Mouse (Mus musculus): ENCODE results near the gene Rwdd2b. TPM values are rescaled to one million over a fixed set of nuclear protein-coding genes. Genes with fewer than 3 reads are reported as not detected.

The Rwdd2b gene
- polyA plus RNA-seq, 1 experiment from 2014 or later = 7.7 TPM

DNA sequence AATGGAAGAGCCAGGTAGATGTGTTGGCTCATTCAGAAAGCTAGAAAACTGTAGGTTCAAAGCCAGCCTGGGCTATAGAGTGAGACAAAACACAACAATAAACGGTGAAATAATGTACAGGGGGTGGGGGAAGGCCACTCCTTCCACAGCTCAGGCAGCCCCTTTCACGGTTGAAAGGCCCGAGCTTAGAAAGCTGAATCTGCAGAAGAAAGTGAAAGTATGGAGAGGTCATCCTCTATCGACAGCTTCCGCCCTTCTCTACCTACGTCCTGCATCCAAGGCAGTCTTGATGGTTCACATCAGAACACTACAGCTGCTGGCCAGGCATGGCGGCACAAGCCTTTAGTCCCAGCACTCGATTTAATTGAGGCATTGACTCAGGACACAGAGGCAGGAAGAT lies 1.7 kb downstream of the Rwdd2b start:
- 92% methylated on average over 6 of the region's 8 CpGs for WGBS (ENCODE audit: missing documents)
- Histone ChIP-seq H3K4me3 (ENCODE audit: inconsistent target) (no peak overlapping the region), H3K36me3 (ENCODE audit: inconsistent target) (no peaks in the 10 kb centered on the region), H3K79me2 (ENCODE audit: inconsistent target) (no peaks in the 10 kb centered on the region; the same call in 1 of the 2 replicates), H3K27ac (no peak overlapping the region)

DNA sequence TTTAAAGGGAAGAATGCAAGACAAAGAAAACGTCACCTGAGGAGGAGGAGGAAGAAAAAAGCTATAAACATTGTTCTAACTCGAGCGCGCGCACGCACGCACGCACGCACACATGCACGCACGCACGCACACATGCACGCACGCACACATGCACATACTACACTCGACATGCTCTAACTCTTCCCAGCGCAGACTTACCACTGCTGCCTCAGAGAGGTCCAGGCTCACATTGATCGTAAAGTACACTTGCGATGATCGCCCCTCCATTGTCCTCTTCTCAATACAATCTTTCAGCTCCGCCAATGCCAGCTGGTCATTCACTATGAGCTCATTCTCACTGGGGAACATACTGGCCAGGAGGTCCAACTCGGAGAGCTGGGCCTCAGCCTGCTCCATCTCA lies 3.3 kb downstream of the Rwdd2b start:
- Histone ChIP-seq H3K36me3 (ENCODE audit: inconsistent target) (no peaks in the 10 kb centered on the region), H3K27ac (no peak overlapping the region), H3K79me2 (ENCODE audit: inconsistent target) (peaks cover 2% of the 10 kb centered on the region), H3K4me3 (ENCODE audit: inconsistent target) (no peak overlapping the region)
- WGBS (ENCODE audit: missing documents) = 94% methylated on average over 21 of the region's 21 CpGs

DNA sequence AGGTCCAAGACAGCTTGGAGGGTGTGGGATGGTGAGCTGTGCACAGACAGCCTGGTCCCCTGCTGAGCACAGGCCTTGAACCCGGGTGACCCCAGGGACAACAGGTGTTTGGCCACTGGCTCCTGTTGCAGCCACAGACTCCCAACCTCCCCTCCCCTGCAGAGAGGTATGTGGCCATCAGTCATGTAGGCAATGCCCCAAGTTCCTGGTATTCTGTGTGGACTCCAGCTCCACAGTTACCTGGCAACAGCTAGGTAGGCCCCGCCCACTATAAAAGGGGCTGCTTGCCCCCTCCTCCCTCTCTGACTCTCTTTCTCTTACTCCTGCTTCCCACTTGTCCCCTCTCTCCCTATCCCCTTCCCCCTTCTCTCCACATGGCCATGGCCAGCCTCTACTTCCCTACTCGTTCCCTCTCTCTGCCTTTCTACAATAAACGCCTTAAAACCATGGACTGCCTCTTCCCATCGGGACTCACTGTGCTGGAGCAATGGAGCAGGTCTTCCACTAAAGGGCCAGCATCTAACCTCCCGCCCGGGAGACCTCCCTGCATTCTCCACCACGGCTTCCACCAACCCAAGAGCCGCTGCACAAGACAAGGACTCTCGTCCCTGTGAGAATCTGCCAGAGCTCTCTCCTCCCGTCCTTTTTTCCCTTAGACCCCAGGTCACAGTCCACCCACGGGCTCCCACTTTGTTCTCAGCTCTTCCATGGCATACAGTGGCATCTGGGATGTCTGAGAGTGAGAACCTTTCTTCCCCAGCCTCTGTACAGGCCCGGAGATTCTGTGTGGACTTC lies 4.8 kb downstream of the Rwdd2b start:
- WGBS (ENCODE audit: missing documents) = 91% methylated on average over 13 of the region's 13 CpGs
- no peaks in the 10 kb centered on the region for H3K36me3 ChIP-seq (ENCODE audit: inconsistent target)
- H3K27ac ChIP-seq = no peak overlapping the region
- H3K4me3 ChIP-seq (ENCODE audit: inconsistent target) = no peak overlapping the region
- peaks cover 17% of the 10 kb centered on the region for H3K79me2 ChIP-seq (ENCODE audit: inconsistent target)

DNA sequence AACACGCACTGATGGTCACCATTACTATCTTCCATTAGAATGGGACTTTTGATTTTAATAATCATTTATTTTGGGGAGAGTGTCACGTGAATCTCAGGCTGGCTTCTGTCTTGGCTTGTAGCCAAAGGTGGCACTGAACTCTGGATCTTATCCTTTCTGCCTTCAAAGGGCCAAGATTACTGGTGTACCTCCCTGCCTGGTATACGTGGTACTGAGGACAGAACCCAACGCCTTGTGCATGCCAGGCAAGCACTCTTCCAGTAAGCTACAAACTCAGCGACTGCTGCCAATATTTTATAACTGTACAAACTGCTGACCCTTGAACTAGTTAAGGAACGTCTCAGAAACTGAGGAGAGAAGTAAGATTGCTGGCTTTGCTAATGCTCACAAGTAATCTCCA lies 5.4 kb downstream of the Rwdd2b start:
- H3K79me2 ChIP-seq (ENCODE audit: inconsistent target) = peaks cover 23% of the 10 kb centered on the region
- H3K4me3 ChIP-seq (ENCODE audit: inconsistent target) = no peak overlapping the region
- H3K27ac ChIP-seq = no peak overlapping the region
- H3K36me3 ChIP-seq (ENCODE audit: inconsistent target) = no peaks in the 10 kb centered on the region
- 92% methylated on average over 6 of the region's 6 CpGs for WGBS (ENCODE audit: missing documents)

DNA sequence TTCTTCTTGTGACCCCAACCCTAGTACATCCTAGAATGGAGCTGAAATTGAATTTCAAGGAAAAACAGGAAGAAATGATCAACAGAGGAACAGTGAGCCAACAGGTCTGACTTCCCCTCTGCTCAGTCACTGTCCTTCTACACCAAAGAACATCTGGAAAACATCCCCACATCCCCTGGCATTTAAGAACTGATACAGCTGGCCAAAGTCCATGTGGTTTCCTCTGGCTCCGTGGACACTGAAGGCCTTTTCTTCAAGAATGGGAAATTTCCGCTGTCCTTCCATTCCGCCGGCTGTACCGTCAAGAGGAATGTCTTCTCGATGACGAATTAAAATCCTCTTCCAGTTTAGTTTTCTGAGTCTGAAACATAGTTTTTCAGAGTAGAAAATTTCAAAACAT lies 6.1 kb downstream of the Rwdd2b start:
- no peak overlapping the region for H3K4me3 ChIP-seq (ENCODE audit: inconsistent target)
- H3K36me3 ChIP-seq (ENCODE audit: inconsistent target) = no peaks in the 10 kb centered on the region
- no peak overlapping the region for H3K27ac ChIP-seq
- 91% methylated on average over 6 of the region's 7 CpGs for WGBS (ENCODE audit: missing documents)
- peaks cover 30% of the 10 kb centered on the region for H3K79me2 ChIP-seq (ENCODE audit: inconsistent target)

DNA sequence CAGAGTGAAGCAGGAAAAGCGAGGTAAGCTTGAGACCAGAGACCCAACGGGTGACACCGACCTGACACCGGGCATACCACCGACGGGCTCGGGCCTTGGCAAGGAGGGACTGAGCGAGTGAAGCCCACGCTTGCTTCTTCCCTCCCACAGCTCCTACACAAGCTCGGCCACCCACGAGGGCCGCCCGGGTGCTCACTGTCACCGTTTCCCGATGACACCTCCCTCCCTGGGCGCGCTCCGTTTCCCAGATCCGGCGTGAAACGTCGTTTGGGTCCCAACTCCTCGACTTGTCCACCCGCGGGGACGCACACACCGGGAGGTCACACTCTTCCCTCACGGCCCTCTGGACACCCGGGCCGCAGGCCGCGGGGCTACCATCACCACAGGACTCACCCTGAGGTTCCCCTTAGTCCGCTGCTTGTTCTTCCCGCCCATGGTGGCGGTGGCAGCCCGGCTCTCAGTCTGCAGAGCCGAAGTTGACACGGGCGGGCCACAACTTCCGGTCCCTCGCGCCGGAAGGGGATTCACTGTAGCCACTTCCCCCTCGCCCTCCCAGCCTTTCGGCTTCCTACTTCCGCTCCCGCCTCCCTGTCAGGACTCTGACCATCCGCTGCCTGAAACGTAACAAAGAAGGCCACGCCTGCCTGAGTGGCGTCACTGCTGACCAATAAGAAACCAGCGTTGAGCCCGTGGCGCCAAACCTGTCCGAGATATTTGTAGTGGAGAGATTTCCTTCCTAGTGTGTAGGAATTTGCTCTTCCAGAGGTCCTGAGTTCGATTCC lies 8.1 kb downstream of the Rwdd2b start, which contains the start of gene Ltn1:
TSS of gene Ltn1 (minus strand) at position 580 of the 782 bp plus-strand sequence.
- peaks cover 51% of the 10 kb centered on the region for H3K79me2 ChIP-seq (ENCODE audit: inconsistent target)
- peak within 1 kb of the TSS; percentile 35 for H3K27ac ChIP-seq
- H3K36me3 ChIP-seq (ENCODE audit: inconsistent target) = peaks cover 5% of the 10 kb centered on the region; the same call in 1 of the 2 replicates
- peak within 1 kb of the TSS; percentile 85 for H3K4me3 ChIP-seq (ENCODE audit: inconsistent target)
- WGBS (ENCODE audit: missing documents) = 1% methylated on average over 49 of the region's 56 CpGs

DNA sequence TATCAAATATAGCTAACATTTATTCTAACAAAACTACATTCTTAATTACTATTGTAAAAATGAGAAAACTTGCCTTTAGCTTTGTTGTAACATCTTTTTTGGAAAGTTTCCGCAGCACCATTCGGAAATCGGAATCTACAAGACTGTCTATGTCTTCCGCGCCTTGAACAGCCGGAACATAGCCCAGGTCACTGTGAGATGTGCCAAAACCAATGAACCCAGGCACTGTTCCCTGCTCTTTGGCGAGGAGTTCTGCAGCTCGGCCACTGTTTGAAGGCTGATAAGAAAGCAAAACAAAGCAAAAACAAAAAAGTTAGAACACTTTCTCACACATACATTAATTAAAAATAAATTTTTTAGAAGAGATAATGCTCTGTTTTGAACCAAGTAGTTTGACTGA lies 12.9 kb downstream of the Rwdd2b start:
- WGBS (ENCODE audit: missing documents) = 95% methylated on average over 8 of the region's 8 CpGs
- peaks cover 44% of the 10 kb centered on the region for H3K36me3 ChIP-seq (ENCODE audit: inconsistent target)
- no peak overlapping the region for H3K27ac ChIP-seq
- H3K4me3 ChIP-seq (ENCODE audit: inconsistent target) = no peak overlapping the region
- peaks cover 57% of the 10 kb centered on the region for H3K79me2 ChIP-seq (ENCODE audit: inconsistent target)

DNA sequence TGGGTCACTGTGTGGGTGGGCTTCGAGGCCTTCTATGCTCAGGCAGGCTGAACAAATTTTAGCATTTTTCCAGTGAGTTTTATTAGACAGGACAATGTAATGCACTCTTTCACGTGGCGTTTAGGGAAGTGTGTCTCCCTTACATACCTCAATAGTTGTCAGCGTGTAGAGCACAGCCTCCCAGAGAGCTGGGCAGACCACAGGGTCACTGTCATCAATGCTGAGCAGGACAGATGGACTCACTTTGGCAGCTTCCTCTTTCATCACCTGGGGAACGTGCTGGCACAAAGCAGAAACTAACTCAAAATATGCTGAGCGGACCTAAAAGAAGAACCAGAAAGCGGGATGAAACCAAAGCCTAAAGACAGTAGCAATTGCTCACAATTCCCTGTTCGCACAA lies 19.7 kb downstream of the Rwdd2b start:
- Histone ChIP-seq H3K27ac (no peak overlapping the region), H3K79me2 (ENCODE audit: inconsistent target) (no peaks in the 10 kb centered on the region), H3K36me3 (ENCODE audit: inconsistent target) (peaks cover 91% of the 10 kb centered on the region), H3K4me3 (ENCODE audit: inconsistent target) (no peak overlapping the region)
- WGBS (ENCODE audit: missing documents) = 69% methylated on average over 8 of the region's 8 CpGs

DNA sequence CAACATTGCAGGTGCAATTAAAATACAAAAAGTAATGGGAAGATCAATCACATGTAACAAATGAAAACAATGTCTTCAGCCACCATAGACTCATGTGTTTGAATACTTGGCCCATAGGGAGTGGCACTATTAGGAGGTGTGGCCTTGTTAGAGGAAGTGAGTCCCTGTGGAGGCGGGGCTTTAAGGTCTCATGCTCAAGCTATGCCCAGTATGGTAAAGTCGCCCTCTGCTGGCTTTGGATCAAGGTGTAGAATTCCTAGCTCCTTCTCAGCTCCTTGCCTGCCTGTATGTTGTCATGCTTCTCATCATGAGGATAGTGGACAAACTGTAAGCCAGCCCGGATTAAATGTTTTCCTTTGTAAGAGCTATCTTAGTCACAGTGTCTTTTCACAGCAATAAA lies 35.4 kb downstream of the Rwdd2b start:
- Histone ChIP-seq H3K79me2 (ENCODE audit: inconsistent target) (no peaks in the 10 kb centered on the region), H3K27ac (no peak overlapping the region), H3K36me3 (ENCODE audit: inconsistent target) (peaks cover 80% of the 10 kb centered on the region), H3K4me3 (ENCODE audit: inconsistent target) (no peak overlapping the region)
- 78% methylated on average over 3 of the region's 3 CpGs for WGBS (ENCODE audit: missing documents)

DNA sequence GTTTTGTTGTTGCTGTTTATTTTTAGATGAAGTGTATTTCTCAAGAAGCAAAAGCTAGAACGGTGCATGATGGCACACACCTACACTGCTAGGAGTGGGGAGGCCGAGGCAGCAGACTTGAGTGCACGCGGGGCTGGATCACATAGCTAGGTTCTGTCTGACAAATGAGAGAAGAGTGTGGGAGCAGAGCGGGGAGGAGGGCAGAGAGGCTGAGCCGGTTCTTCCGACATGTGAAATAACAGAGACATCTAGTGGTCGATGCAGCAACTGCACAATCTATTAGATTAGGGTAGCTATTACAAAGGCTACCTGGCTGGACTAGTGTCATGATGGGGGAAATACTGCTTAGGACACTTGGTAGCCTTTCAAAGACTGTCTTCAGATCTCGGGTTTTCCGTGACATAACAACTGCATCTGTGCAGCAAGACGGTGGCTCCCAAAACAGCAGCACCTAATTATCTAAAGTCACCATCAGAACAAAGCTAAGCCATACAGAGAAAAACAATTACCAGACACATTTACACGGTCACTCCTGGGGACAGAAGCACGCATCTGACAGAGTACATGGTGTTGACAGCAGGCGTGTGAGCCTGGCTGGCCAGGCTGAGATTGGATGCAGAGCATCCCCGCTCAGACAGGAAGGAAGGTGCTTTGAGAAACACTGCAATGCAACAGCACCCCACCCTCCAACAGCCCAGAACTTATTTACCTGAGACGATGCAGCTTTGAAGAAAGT lies 46.4 kb downstream of the Rwdd2b start:
- Histone ChIP-seq H3K4me3 (ENCODE audit: inconsistent target) (no peak overlapping the region), H3K36me3 (ENCODE audit: inconsistent target) (peaks cover 46% of the 10 kb centered on the region), H3K79me2 (ENCODE audit: inconsistent target) (no peaks in the 10 kb centered on the region), H3K27ac (no peak overlapping the region)
- WGBS (ENCODE audit: missing documents) = 60% methylated on average over 16 of the region's 16 CpGs

DNA sequence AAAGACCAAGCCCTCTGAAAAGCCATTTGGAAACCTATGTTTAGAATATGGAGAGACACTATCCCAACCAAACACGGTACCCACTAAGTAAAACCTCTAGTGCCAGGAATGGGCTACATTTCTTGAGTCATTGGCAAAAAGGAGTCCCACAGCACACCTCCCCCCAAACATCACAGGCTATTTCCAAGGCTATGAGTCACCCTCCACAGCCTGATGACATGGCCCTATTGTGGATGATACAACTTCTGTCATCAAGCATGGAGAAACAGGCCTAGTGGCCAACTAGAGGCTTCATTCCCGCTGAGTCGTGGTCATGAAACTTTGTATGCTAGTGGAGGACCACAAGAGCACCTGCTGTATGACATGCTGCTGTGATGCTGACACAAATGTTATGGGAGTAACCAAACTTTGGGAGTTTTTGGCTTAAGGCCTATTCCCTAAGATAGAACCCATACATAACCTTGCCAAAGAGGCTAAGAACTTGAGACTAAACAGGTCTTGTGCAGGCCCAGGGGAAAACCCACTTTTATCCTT lies 52.9 kb downstream of the Rwdd2b start:
- Histone ChIP-seq H3K79me2 (ENCODE audit: inconsistent target) (no peaks in the 10 kb centered on the region), H3K27ac (0 out of 2 replicates have a peak overlapping the region, but pooled peaks have one; percentile 5), H3K4me3 (ENCODE audit: inconsistent target) (no peak overlapping the region), H3K36me3 (ENCODE audit: inconsistent target) (peaks cover 21% of the 10 kb centered on the region)
- WGBS (ENCODE audit: missing documents) = 93% methylated on average over 3 of the region's 3 CpGs

DNA sequence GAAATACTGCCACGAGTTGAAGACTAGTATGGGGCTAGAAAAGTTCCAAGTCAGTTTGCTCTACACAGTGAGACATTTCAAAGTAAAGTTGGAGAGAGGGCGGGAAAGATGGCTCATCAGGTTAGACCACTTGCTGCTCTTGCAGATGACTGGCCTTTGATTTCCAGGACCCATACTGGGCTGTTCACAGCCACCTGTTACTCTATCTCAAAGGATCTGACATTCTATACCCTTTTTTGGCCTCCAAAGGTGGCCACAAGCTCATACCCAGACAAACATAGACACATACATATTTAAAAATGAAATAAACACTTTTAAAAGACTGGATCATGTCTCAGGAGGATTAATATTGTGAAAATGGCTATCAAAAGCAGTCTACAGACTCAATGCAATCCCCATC lies 56.0 kb downstream of the Rwdd2b start:
- peaks cover 43% of the 10 kb centered on the region for H3K36me3 ChIP-seq (ENCODE audit: inconsistent target)
- no peak overlapping the region for H3K27ac ChIP-seq
- WGBS (ENCODE audit: missing documents) = 79% methylated on average over 2 of the region's 2 CpGs
- no peaks in the 10 kb centered on the region for H3K79me2 ChIP-seq (ENCODE audit: inconsistent target)
- no peak overlapping the region for H3K4me3 ChIP-seq (ENCODE audit: inconsistent target)
